Mouse (Mus musculus): ENCODE data around the gene Camta1.

Gene Camta1

DNA sequence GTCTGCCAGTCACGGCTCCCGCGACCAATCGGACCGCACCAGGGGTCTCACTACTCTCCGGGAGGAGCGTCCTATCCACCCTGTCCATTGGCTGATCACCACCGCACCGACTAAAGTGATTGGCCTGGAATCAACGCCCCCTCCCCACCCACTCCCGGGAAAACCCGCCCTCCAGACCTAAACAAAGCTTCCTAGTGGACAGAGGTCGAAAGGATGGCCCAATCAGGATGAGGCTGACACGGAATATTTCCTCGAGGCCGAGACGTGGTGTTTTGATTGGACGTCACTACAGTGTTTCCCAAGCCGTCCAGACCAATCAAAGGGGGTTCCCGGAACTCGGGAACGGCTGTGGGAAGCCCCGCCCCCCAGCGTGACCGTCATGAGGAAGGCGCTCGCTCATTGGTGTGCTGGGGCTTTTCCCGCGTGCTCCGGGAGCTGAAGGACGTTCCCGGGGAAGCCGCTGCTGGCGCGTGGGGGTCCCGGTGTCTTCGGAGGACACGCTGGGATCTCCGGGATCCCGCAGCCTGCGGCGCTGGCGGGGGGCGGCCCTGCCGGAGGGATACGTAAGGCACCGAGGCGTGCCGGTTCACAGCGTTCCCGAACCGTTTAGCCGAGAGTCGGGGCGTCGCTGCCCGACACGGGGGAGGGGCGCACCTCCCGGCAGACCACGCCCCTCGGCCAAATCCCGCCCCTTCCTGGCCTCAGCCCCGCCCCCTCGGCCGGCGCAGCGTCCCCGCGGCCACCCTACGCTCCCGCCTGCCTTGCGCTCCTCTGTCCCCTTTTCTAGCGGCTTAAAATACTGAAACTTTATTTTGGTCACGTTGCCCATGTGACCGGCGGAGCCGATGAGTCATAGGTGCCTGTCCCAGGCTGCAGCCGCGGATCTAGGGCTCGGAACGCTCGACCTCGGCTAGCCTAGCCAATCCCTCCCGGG, at the start of gene Camta1:
Gene Camta1 (minus strand): TSS at position 71 of the 934 bp plus-strand sequence.
- peak; percentile 99 to 100 for DNase-seq

DNA sequence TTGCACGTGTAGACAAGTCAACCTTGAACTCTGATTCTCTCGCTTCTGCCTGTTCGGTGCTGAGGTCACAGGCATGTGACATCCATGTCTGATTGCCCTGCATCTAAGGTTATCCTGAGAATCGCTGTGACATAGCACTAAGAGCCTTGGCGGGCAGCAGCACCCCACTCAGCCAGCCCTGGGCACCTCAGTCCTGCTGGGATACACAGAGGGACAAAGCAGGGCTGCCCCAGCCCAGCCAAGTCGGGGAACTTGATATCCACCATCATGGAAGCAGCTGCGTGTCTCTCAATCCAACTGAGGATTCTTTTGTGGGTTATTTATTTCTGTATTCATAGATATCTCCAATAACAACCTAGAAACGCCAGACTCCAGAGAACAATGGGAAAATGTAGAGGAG, 47.1 kb upstream of the Camta1 start:
- DNase-seq: no peak

DNA sequence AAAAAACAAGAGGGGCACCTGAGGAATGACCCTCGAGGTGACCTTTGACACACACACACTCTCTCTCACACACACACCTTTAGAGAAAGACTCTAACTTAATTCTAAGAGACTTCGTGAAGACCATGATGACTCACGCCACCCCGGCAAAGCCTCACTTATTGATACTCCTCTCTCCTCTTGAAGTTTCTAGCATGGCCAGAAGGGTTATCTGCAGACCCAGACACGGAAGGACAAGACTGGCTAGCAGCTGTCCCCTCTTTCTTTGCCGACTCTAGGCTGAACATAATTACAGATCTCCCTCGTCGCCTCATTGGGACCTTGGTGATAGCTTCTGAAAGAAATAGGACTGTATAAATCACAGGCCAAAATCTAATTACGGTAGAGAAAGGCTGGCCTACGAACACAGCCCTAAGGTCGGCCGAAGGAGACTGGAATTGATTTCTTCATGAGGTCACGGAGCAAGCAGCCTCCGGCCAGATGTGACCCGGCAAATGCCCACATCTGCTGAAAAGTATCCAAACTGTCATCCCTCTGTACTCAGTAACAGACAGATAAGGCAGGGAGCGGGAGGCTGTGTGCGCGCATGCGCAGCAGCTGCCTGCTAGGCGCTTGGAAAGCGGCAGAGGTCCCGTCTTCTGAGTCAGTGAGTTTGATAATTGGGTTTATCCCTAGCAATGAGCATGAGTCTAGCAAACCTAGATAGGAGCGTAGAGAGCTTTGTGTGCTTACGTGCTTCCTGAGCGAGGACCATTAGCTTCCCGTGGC, 46.1 kb upstream of the Camta1 start:
- DNase-seq: no peak

DNA sequence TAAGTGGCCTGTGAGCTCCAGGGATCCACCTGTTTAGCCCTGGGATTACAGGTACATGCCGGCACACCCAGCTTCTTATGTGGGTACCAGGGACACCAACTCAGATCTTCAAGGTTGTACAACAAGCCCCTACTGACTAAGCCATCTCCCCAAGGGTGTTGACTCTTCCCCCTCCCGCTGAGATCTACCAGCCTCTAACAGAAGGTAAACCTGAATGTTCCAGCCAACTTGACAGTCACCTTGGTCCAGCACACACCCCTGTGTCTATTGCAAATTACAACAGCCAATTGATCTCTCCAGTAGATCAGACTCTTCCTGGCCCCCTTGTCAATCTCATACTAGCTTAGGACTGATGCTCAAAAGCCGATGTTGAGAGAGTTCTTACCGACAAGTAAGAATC, 43.9 kb upstream of the Camta1 start:
- no peak for DNase-seq

DNA sequence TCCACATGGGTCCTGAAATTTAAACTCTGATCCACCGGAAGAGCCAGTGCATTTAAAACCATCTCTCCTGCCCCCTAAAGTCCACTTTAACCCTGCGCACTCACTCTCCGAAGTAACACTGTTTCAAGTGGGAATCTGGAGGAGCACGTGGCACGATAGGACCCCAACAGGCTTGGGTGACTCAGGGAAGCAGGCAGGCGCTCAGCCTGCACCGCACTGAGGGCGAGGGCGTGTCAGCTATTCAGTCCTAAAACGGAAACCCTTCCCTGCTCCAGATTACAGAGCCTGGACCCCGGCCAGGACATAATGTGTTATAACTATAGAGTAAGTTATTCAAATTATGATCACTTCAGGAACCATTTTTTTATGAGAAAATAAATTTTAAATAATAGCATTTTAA, 42.4 kb upstream of the Camta1 start:
- DNase-seq: no peak

DNA sequence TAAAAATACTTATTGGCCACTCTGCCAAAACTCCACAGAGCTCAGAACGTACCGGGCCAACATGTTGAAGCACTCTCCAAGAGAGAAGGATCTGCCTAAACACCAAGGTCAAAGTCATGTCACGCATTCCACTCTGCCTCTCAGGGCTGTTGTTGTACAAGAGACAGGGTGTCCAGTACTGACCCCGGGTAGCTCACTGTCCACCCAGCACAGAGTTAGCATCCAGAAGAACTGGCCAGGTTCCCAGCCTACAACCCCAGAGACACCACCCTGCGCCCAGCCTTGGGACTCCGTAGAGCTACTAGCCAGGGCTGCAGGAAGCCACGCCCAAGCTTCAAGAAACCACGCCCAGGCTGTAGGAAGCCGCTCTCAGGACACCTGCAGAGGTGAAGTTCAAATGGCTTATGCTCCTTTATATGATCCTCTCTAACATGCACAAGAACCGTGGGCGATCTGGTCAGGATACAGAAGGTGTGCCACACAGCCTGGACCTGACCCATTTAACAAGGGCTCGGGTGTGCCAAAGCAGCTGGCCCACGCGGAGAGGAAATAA, 41.1 kb upstream of the Camta1 start:
- no peak for DNase-seq

DNA sequence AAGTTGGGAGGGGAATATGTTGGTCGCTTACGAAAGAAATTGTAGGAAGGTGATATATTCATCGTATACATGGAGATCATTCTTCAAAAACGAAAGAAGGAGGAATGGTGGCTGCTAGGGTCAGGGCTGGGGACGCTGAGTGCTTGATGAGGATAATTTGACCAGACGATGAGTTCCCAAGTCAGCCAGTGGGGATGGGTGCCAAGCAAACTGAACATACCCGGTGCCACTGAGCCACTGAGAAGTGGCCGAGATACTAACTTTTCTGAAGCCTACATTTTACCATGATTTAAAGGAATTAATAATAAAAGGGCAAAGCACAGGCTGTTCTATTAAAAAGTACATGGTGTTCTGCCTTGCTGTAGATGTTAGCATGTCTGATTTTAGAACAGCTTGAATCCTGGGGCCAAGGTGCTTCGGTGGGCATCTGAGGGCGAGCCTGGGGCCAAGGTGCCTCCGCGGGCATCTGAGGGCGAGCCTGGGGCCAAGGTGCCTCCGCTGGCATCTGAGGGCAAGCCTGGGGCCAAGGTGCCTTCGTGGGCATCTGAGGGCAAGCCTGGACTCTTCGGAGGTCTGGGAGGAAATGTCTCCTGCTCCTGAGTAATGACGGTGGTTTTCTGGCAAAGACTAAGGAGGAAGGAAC, 40.5 kb upstream of the Camta1 start:
- no peak for DNase-seq

DNA sequence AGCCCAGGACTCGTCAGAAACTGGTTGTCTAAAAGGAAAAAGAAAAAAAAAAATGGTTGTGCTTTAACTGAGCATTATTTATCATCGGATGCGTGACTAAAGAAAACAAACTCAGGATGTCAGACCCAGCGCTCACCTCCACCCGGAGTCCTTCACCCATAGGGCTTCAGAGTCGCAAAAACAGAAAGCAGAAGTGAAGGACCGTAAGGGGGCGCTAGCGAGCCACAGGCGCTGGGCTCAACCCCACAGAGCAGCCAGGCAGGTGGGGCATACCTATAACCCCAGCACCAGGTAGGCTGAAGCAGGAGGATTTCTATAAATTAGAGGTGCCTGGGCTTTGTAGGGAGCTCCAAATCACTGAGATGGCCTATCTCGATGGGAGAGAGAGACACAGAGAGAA, 39.7 kb upstream of the Camta1 start:
- DNase-seq: no peak

DNA sequence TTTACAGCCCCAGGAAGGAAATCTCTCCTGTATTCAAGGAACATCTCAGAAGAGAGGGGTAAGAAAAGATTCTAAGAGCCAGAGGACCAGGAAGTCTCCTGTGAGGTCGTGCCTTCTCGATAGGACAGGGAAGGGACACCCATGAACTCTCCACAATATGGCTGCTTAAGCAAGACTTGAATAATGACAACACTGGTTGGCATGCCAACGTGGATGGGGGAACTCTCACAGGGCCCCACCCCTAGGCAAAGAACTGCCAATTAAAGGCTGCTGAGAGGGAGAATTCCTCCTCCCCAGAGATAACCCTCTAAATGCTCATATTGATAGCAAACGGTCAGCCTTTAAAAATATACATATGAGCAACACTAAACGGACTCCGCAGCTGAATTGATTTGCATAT, 39.1 kb upstream of the Camta1 start:
- DNase-seq: no peak

DNA sequence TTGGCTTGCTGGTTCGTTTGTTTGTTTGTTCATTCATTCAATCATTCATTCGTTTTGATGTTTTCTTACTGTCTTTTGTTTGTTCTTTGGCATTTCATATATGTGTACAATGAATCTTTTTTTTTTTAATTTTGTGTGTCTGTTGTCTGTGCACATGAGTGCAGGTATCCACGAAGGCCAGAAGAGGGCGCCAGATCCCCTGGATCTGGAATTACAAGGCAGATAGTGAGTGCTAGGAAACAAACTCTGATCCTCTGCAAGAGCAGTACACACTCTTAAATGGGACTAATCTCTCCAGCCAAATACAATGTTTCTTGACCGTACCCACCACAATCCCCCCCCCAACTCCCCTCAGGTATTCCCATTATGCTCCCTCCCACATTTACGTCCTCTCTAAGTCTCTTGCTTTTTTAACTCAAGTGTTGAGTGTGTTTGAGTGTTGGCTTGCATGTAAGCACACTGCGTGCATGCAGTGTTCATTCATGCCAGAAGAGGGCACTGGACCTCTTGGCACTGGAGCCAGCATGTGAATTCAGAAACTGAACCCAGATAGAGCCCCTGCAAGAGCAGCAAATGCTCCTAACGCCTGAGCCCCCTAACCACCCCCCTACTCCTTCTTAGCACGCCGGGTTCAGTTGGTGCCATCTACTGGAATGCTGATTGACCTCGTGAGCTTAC, 38.2 kb upstream of the Camta1 start:
- DNase-seq: no peak

DNA sequence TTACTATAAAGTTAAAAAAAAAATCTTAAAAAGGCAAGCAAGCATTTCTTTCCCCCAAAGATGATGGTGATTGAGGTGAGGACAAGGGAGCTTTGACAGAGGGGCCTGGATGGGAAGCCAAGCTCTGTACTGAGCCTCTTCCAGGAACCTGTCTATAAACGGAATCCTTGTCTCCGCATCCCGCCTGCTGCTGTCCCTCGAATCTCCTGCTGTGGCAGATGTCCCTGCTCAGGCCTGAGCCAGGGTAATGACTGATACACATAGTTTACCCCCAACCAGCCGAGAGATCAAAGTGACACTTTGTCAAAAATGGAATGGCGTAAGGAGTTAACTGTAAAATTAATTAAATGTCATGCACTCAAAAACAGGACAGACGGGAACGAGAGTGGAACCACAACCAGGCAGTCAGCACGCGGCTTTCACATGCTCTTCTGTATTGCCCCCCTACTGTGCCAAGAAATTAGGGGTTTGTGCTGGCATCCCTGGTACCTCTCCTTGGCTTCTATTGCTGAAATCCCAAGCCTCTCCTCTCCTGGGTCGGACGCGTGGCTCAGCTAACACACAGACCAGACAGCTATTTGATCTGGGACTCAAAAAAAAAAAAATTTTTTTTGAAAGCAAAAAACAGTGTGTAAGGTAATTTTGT, 37.0 kb upstream of the Camta1 start:
- no peak for DNase-seq

DNA sequence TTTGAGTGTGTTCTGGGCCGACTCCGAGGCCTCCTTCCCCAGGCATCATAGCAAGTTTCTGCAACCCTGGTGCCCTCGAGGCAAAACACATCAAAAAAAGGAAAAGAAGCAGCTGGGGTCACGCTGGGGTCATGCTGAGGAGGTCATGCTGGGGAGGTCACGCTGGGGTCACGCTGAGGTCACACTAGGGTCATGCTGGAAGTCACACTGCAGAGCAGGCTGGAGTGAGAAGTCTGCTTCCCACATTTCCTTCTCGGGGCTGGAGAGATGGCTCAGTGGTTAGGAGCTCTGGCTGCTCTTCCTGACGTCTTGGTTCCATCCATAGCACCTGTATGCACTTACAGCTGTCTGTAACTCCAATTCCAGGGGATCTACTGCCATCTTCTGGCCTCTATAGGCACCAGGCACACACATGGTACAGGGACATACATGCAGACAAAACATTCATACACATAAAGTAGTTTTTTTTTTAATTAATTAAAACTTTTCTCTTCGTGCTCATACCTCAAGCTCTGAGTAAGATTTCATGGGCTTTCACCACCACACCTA, 35.5 kb upstream of the Camta1 start:
- no peak for DNase-seq

DNA sequence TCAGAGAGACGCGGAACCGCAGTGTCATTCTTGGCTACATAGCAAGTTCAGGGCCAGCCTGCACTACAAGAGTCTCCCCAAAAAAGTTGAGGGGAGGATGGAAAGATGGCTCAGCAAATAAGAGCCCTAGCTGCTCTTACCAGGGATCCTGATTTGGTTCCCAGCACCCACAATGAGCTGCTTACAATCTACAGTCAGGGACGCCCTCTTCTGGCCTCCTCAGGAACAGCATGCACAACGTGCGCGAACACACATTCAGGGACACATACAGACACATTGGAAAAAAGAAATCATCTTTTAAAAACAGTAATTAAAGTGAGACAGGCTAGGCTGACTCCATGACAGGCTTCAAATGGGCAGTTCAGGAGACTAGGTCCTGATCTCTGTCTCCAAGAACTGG, 33.9 kb upstream of the Camta1 start:
- DNase-seq: no peak

DNA sequence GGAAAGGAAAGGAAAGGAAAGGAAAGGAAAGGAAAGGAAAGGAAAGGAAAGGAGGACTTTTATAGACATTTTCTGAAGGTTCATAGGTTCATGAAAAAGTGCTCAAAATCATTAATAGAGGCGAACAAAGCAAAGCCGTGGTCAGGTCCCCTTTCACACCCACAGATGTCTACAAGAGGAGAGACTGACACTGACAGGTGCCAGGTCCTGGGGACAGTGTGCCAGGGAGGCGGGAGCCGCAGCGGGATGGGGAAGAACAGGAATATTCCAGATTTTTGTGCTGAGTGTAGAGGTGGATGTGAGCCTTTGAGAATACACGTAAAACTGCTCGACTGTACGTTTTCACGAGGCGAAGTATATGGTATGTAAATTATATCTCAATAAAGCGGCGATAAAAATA, 33.2 kb upstream of the Camta1 start:
- DNase-seq: no peak

DNA sequence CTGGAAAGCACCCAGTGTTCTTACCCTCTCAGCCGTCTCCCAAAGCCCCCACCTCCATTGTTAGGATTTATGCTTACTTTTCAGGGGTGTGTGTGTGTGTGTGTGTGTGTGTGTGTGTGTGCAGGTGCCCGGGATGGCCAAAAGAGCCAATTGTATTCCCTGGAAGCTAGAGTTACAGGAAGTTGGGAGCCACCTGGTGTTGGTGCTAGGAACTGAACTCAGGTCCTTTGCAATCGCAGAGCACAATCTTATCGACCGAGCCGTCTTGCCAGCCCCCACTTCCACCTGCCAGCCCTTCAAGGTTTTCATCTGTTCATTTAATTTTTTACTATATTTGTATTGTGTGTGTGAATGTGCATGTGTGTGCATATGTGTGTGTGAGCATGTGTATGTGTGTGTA, 31.6 kb upstream of the Camta1 start:
- no peak for DNase-seq

DNA sequence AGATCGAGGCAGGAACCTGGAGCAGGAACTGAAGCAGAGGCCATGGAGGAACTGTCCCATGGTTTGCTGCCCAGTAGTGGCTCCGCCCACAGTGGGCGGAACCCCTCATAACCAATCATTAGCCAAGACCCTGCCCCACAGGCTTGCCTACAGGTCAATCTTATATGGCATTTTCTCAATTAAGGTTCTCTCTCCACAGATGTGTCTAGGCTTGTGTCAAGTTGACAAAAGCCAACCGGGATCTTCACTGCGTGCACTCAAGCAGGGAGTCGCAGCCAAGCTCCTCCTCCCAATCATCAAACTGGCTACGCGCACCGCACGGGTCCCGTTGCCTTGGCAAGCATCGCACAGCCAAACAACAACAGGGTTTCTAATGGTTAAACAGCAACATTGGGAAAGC, 19.9 kb upstream of the Camta1 start:
- no peak for DNase-seq

DNA sequence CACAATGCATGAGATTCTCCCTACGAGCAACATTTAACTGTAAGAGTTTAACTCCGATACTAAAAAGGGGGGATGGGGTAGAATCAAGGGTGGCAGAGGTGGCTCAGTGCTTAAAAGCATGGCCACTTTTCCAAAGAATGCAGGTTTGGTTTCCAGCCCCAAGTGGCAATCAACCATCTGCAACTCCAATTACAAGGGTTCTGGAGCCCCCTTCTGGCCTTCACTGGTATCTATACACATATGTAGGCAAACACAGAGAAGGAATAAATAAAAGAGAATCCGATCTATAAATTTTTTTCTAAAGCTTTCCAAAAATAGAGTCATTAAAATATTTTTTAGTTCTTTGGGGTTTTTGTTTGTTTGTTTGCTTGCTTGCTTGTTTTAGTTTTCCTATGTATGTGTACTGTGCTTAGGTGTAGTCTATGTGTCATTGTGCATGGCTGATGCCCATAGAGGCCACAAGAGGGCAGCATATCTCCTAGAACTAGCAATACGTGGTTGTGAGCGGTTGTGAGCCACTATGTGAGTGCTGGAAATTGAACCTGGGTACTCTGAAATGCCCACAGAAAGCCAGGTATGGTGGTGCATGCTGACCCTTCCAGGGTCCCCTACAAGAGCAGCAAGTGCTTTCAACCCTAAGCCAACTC, 18.5 kb upstream of the Camta1 start:
- DNase-seq: no peak

DNA sequence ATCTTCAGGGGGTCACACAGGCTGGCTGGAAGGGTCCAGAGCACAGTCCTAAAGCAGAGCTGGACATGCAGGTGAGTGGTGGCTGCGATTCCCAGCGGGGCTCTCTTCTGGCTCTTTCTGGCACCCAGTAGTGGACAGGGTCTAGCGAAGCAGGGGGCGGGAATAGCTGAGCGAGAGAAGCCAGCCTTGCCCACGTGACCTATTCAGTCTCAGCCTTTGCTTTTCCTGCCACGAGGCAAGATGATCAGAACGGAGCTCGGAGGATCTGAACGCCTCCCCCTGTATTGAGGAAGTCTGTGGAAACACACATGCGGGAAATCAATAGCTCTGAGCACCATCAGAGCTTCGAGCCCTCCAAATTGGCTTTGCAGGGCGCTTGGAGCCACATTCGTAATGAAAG, 14.7 kb upstream of the Camta1 start:
- DNase-seq: no peak

DNA sequence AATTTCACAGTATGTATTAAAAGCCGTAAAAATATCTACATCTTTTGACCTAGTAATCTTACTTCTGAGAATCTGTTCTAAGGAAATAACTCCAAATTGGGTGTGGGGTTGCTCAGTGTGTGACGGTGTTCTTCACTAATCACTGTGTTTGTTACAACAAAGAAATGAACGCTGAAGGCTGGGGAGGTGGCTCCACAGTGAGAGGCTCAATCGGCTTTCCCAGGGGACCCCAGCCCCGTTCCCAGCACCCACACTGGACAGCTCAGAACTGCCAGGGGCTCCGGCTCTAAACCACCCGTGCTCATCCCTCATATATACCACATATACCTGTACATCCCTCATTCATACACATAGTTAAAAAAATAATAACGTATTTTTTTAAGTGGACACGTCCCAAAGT, 1.8 kb upstream of the Camta1 start:
- peak in 1 of 2 experiments; percentile 9 for DNase-seq

DNA sequence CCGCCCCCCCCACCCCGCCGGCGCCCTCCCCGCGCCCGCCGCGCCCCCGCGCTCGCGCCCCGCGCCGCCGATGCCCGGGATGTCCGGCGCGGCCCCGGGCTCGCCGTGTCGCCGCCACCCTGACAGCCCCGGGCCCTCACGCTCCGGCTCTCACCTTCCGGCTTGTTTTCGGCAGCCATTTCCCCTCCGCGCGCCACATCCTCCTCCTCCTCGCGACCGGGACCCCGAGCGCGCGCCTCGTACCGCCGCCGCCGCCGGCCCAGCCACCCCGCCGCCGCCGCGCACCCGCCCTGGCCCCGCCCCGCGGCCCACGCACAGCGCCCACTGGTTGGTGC, 238 bp downstream of the Camta1 start:
- DNase-seq: no peak

All from thymus, postnatal 36 days (tissue).